Mouse (Mus musculus) thymus, postnatal 25 days (tissue): ENCODE measurements around the gene Ppip5k2.
"Not testable (repeated sequence)": the region's sequence is repeated elsewhere in the genome, so short reads cannot be mapped to it uniquely, and the experiment has no call there.

Experiments used
- DNase-seq: peaks from one replicate; pipeline ENCODE4 v3.0.0; 2022

Ppip5k2 gene

DNA sequence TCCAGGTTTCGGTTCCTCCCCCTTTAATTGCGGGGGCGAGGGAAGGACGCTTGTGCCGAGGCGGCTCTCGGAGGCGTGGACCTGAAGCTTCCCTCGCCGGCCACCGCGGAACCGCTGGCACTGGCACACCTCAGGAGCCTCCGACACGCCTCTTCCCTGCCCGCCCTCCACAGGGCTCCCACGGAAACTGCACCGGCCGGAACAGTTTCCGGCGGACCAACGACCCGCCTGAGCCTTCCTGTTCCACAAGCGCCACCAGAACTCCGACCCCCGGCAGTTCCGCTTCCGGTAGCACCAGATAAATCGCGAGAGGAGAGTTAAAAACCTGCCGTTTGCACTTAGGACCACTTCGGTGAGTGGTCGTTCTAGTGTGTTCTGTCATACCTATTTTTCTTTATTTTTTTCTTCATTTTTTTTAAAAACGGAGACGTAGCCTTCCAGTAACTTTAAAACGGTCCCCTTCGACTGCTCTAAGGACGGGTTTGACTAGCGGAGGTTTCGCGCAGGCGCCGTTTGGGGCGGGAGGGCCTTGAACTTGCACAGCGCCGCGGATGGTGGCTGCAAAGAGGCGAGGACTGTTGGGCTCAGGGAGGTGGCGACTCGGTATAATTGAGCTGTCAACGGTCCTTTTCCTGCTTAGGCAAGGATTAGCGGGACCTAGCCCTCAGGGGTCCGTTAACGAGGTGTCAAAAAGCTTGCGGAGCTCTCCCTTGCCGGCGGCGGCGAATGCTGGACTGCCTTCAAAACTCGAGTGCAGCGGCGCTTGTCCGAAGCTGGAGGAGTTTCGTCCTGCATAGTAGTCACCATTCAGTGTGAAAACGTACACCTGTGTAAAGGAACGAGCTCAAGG lies at the start of gene Ppip5k2, which contains the start of gene Gin1:
TSS of gene Ppip5k2 (minus strand) at position 508 of the 850 bp plus-strand sequence.
TSS of gene Gin1 (plus strand) at position 269 of the 850 bp plus-strand sequence.
- DNase-seq, result peak; percentile 93

DNA sequence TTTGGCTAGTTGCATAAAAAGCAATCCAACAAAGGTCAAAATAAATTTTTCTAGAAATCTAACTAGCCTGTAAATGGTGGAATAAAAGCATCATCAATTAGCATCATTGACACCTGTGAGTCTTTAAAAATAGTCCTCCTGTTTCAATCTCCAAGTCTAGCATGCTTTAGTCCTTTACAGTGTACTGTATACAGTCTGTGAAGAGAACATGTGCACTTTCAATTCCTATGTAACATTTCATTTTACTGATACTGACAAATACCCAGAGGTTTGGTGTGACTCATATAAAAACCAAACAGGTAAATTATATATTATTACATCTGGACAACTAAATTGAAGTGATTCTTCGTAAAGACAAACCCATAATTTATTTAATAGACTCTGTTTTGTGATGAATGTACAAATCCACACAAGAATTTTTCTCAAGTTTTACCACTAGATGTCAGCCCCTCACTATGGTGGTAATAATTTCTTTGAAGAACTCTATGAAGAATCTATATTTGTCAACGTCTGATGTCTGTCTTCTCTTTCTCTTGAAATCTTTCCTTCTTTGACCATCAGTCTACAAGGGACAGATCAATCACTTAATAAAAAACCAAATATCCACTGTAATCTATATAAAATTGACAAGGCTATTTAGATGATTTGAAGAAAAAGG lies 39.2 kb upstream of the Ppip5k2 start:
- no peak for DNase-seq

DNA sequence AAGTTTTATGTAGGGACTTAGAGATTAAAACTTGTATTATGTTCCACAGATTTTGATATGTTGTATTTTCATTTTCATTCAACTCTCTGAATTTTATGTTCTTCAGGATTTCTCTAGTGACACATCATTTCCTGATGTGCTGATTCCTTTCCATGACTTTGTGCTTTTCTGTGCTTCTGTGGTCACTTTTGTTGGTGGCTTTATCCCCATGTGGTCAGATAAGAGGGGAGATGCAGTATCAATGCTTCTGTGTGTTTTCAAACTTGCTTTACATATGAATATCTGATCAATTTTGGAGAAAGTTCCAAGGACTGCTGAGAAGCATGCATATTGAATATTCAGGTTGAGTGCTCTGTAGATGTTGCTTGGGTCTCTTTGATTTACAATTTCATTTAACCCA lies 34.3 kb upstream of the Ppip5k2 start:
- no peak for DNase-seq

GRCm38 (mm10) chr1:97802207-97802902 lies 32.1 kb upstream of the Ppip5k2 start:
- no peak for DNase-seq

DNA sequence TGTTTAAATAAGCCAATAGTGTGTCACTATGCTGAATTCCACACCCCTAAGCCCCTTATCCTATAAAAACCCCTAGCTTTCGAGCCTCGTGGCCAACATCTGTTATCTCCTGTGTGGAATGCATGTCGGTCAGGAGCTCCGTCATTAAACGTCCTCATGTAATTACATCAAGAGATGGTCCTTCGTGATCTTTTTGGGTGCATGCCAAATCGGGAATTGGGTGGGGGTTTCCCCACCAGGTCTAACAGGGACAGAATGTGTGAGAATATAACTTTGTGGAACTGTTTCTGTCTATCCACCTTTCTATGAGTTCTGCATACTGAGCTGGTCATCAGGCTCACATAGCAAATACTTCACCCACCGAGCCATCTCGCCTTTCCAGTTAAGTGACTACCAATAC lies 25.7 kb upstream of the Ppip5k2 start:
- no peak for DNase-seq

DNA sequence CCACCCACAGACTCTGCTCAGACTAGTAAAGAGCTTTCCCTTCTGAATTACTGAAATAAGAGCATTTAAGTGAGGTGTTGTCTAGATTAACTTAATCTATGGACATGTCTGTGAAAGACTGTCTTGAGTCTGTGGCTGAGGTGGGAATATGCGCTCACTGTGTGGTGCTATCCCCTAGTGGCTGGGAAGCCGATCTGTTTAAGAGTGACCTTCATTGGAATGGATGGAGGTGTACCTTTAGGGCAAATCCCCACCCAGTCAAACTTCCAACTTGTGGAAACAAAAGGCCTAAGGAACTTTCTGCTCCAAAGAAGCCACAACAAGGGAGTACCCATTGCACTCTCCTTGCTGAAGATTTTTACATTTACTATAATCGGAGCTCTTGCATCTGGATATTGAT lies 23.9 kb upstream of the Ppip5k2 start:
- no peak for DNase-seq

- no peak for DNase-seq
These were observed 18.3 kb upstream of the Ppip5k2 start for GRCm38 (mm10) chr1:97788490-97788889.

- no peak for DNase-seq
These were observed 17.5 kb upstream of the Ppip5k2 start for GRCm38 (mm10) chr1:97787674-97788073.

GRCm38 (mm10) chr1:97785685-97786393 lies 15.6 kb upstream of the Ppip5k2 start:
- no peak for DNase-seq

- no peak for DNase-seq
These were observed 14.7 kb upstream of the Ppip5k2 start for GRCm38 (mm10) chr1:97784928-97785327.

DNA sequence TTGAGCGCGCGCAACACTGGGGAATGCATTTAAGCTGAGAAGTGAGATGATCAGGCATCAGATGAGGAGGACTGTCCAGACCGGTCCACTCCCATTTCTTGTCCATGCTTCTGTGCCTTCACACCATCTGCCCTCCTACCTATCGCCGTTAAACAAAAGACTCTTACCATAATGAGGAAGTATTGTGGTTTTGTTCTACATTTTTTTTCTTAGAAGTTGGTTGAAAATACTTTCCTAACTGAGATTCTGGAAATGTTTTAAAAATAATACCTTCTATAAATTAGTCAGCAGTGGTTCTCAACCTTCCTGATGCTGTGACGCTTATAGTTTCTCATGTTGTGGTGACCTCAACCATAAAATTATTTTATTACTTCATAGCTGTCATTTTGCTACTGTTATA lies 11.5 kb upstream of the Ppip5k2 start:
- no peak for DNase-seq

- no peak for DNase-seq
These were observed 3.8 kb upstream of the Ppip5k2 start for GRCm38 (mm10) chr1:97773973-97774372.

DNA sequence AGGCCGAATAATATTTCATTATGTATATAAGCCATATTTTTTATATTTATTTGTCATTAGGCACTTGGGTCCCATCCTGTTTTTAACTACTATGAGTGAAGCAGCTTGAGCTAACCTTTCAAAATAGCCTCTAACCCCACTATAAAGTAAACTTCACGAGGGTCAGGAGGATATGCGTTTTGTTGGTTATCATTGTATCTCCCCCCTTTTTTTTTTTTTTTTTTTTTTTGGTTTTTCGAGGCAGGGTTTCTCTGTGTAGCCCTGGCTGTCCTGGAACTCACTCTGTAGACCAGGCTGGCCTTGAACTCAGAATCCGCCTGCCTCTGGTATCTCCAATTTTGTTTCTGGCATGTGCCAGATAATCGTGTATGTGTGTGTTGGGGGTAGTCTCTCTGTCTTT lies 3.2 kb upstream of the Ppip5k2 start:
- DNase-seq, result no peak

GRCm38 (mm10) chr1:97771727-97772126 lies 1.5 kb upstream of the Ppip5k2 start:
- DNase-seq, result no peak

- DNase-seq, result no peak
These were observed 907 bp upstream of the Ppip5k2 start for GRCm38 (mm10) chr1:97771118-97771517.

- peak; percentile 40 for DNase-seq
These were observed 812 bp downstream of the Ppip5k2 start for GRCm38 (mm10) chr1:97769294-97769903.

- no peak for DNase-seq
These were observed 1.3 kb downstream of the Ppip5k2 start for GRCm38 (mm10) chr1:97768906-97769293.

DNA sequence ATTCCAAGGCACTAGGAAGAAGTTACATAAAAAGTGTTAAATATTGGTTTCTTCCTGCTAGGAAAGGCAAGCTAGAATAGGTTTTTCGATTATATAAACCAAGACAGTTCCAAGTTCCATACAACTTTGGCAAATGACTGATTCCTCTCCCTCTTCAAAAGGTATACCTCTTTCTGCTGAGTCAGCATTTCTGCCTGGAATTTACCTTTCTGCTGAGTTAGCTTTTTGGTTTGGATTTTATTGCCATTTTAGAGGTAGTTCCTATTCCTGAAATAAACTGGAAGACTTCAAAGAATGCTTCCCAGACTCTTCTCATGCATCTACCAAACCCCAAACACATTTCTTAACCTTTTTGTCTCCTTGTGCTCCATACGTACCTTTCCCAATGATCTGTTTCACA lies 2.1 kb downstream of the Ppip5k2 start:
- DNase-seq, result no peak

- DNase-seq, result not testable (repeated sequence)
These were observed 4.5 kb downstream of the Ppip5k2 start for GRCm38 (mm10) chr1:97765712-97766111.

DNA sequence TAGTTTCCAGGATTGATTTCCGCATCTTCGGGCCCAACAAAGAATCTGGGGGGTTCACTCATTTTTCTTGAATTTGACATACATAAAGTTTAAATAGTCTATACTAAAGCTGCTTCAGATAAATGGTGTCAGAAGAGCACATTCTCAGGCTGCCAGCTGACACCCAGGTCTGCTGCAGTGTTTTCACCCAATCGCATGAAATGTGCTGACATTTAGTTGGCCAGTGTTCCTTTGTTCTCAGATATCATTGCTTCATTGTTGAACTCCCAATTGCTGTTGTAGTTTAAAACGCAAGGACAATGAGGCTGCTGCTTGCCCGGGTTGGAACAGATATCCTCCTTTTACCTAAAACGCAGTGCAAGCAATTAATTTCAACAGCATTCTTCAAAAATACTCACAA lies 8.7 kb downstream of the Ppip5k2 start:
- no peak for DNase-seq

DNA sequence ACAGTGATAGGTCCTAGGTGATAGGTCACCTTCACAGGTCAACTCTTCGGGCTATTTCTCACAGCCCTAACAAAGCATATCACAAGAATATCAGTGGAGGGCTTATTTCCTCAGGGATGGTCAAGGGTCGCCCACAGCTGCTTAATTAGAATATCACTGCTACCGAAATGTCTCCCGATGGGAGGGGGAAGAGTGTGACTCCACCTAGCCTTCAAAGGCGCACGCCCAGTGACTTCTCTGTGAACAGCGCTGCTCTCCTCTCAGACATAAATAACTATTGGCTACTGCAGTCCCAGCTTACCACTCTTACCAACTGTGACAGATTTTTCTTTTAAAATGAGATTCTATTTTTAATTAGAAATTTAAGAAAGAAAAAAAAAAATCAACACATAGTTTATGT lies 9.6 kb downstream of the Ppip5k2 start:
- no peak for DNase-seq

GRCm38 (mm10) chr1:97759841-97760240 lies 10.4 kb downstream of the Ppip5k2 start:
- DNase-seq, result no peak

GRCm38 (mm10) chr1:97754392-97754791 lies 15.8 kb downstream of the Ppip5k2 start:
- no peak for DNase-seq
